Mouse (Mus musculus) ES-CJ7 (cell line): ENCODE measurements around the gene 1600012H06Rik.
"Not testable (repeated sequence)": the region's sequence is repeated elsewhere in the genome, so short reads cannot be mapped to it uniquely, and the experiment has no call there.

Experiments used
- DNase-seq: peaks from one replicate; pipeline ENCODE4 v3.0.0; 2011; ENCODE audit warnings: low read depth, low spot score

1600012H06Rik gene

DNA sequence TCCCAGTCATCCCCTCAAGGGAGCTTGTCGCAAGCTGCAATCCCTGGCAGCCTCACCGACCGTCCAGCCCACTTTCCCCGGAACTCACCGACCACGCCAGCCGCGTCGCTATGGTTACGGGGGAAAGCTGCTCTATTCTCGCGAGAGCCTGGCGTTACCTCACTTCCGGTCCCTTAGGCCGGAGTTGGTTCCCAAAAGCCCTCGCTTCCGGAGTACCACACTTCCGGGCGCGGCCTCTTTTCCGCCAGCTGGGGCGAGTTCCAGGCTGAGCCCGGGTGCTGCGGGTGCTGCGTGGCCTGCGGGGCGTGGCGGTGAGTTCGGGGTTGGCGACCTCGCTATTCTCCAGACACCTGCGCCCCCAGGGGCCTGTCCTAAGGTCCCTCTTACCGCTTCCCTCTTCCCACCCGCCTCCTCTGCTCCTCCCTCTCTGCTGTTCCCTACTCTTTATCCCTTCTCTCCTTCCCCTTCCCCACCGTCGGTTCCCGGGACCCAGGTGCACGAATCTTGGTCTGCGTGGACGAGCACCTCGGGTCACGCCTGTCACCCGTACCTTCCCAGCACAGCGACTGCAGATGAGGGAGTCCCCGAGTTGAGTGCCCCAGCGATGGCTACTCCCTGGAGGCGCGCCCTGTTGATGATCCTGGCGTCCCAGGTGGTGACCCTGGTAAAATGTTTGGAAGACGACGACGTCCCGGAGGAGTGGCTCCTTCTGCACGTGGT is at the start of gene 1600012H06Rik, which contains the start of gene Wdr27:
TSS of gene 1600012H06Rik (plus strand) at position 176 of the 720 bp plus-strand sequence.
TSS of gene Wdr27 (minus strand) at position 150 of the 720 bp plus-strand sequence.
- peak; percentile 98 for DNase-seq

DNA sequence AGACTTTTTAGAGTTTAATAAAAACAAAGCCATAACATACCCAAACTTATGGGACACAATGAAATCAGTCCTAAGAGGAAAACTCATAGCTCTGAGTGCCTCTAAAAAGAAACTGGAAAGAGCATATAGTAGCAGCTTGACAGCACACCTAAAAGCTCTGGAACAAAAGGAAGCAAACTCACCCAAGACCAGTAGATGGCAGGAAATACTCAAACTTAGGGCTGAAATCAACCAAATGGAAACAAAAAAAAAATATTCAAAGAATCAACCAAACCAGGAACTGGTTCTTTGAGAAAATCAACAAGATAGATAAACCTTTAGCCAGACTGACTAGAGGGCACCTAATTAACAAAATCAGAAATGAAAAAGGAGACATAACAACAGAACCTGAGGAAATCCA is 47.9 kb upstream of the 1600012H06Rik start:
- DNase-seq = not testable (repeated sequence)

DNA sequence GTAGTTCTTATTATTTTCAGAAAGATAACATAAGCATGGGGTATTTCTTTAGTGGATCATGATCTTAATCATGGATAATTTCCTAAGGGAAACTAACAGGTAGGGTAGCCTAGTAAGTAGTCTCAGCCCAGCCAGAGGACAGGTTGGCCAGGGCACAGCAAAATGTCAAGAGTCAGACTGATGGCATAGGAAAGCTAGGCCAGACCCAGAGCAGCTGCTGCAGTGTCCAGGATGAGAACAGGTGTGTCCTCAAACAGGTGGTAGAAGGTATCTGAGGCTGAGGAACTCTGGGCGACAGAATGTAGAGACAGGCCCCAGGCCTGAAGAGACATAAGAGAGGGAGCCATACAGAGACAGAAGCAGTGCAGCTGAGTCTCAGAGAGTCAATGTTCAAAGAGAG is 44.0 kb upstream of the 1600012H06Rik start:
- no peak for DNase-seq

DNA sequence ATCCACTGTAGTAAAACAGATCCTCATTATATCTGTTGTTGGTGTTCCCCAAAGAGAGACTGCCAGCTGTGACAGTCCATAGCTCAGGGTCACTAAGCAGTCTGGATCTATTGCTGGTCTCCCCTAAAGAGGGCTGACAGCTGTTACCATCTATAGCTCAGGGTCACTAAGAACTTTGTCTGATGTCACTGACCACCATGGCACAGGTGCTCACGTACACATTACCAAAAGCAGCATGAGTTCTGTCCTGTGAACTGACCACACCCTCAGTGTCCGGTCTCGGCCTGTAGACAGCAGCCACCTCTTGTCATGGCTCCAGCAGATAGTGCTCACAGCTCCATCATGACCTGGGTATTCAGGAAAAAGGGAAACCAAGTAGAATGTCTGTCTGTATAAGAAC is 39.8 kb upstream of the 1600012H06Rik start:
- no peak for DNase-seq

DNA sequence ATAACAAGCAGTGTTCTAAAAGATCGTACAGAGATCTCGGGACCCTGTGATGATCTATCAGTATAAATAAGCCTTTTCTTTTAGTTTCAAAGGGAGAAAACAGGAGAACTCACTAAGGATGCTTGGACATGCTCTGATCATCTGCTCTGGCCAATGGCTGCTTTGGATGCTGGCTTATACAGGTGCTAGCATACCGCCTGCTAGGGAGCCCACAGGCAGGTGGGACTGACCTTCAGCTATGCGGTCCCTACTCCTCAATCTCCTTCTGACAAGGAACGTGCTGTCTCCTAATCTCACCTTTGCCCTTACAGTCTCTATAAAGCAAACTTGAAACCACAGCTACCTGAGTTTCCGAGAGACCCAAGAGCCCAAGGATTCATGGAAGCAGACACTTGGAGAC is 38.8 kb upstream of the 1600012H06Rik start:
- DNase-seq = no peak

DNA sequence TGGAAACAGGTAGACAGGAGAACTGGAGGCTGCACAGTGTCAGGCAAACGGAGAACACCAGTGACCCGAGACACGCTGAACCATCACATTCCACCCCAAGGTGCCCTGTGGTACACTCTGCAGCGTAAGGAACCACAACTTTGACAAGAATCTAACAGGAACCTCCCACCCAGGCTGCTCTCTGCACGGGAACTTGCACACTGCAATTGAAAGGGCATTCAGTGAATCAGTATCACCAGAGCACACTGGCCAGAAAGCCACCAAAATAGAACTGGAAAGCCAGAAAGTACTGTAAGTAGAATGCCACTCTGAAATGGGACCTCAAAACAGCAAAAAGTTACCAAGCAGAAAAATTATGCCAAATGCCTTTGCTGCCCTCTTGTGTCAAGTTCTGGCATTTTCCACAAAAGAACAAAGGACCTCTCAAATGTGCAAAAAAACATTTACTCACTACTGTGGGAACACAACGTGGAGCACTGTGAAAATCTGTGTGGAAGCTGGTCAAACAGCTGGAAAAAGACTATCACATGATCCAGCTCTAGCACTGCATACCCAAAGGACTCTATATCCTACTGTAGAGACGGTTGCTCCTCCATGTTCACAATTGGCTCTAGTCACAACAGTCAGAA is 38.2 kb upstream of the 1600012H06Rik start:
- DNase-seq = peak; percentile 53

DNA sequence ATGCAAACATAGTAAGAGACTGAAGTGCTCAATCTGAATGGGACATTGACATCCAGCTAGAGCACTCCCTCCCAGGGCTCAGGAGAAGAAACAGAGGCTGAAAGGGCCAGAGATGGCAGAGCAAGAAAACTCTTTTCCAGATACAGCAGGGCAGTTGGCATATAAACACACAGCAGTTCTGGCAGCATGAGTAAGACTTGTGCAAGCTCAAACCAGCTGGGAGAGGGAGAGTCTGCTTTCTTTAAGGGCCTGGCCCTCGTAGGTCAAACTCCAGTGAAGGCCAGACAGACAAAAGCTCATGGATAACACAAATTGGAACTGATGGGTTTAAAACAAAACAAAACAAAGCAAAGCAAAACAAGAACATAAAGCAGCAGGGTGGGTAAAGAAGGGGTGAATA is 36.4 kb upstream of the 1600012H06Rik start:
- DNase-seq = no peak

DNA sequence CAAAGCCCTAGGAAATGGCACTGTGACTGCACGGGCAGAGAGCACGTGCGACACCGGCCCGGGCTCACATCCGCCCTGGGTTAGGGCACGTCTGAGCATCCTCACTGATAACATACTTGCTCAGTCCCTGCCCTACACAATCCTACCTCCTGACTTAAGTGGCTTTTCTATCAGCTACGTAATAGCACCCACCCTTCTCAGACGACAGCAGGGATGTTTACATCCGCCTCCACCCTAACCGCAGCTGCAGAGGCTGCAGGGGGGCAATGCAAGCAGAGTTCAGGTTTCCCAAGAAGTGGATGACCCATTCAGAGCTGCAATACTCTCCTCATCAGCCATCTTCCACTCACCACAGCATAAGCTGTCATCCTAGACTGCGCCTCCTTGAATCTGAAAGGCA is 35.8 kb upstream of the 1600012H06Rik start:
- DNase-seq = no peak

DNA sequence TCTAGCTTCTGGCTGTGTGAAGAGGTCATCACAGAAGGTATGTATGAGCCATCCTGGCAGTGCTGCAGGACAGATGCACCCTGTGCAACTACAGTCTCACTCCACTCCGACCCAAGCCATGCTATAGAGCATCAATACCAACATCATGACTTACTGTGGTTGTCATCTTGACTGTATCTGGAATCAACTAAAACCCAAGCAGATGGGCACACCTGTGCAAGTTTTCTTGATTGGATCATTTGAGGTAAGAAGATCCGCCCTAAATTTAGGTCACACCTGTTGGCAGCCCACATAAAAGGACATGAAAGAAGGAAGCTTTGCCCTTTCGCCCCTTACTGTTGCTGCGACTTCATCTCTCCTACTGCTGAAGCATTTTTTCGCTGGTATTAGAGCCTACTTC is 33.7 kb upstream of the 1600012H06Rik start:
- DNase-seq = no peak

DNA sequence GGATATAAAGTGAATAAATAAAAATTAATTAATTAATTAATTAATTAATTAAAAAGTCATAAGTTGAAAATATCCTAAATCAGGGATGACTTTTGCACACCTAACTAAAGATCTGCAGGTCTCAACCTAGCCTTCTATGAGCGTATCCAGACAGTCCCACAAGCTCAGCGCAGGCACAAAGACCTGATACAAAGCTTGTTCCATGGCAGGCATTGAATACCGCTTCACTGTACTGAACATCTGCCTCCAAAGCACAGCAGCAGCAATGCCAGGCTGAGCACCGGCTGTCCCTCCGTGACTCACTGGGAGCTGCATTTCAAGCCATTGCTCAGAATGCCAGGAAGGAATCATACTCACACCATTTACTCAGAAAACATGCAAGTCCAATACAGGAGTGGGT is 32.2 kb upstream of the 1600012H06Rik start:
- no peak for DNase-seq

DNA sequence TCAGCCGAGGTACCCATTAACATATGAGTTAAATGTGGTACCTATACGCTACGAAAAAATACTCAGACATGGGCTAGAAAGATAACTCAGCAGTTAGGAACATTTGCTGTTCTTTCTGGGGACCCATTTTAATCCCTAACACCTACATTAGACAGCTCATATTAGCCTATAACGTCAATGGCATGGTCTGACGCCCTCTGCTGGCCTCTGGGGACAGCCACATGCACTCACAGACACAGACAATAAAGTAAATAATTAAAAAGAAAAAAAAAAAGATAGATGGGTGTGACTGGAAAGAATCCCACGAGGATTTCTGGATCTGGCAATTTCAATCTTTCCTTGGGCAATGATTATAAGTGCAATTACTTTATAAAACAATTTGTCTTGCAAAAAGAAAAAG is 30.6 kb upstream of the 1600012H06Rik start:
- DNase-seq = peak; percentile 37

DNA sequence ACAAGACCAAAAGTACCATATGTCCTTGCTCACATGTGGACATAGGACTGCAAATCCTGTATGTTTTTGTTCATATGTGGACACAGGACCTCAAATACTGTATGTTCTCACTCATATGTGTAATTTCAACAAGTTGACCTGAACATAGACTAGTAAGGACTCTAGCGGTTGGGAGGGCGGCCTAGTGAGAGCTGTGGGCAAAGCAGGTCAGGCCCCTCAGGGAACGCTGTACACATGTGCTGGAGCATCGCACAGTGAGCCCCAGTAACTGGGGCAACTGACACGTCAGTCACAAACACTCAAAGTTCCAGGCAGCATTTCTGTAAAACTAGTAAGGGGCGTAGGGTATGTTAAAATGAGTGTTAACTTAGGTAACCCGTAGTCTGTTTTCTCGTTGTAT is 30.0 kb upstream of the 1600012H06Rik start:
- no peak for DNase-seq

DNA sequence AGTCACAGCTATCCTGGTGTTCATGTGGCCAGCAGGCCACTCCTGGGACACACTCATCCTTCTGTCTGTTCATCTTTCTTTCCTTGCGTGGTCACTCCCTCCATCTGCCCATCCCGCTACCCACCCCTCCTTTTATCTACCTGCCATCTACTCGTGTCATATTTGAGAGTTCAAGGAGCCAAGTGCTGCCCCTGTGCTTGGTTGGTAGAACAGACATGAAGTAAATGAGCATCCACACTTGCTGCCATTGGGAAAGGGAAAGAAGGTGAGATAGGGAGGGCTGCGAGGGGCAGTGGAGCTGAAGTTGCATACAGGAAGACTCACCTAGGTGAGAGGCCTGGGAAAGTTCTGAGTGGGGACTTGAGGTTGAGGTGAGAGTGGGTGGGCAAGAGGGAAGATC is 28.6 kb upstream of the 1600012H06Rik start:
- no peak for DNase-seq

DNA sequence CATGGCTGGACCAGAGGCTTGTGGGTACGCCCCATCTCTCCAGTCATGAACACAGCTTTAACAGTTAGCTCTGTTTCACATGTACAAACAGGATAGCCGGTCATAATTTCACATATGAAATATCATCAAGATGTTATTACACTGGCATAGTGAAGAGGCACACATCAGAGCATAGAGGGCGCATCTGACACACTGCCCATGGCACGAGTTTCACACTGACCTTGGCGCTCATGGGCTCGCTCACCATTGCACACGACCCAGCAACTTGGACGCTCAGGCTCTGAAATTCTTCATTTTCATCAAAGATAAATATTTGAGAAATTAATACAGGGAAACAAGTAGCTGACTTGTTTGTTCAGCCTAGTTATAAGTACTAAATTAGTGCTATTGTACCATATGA is 25.1 kb upstream of the 1600012H06Rik start:
- no peak for DNase-seq

DNA sequence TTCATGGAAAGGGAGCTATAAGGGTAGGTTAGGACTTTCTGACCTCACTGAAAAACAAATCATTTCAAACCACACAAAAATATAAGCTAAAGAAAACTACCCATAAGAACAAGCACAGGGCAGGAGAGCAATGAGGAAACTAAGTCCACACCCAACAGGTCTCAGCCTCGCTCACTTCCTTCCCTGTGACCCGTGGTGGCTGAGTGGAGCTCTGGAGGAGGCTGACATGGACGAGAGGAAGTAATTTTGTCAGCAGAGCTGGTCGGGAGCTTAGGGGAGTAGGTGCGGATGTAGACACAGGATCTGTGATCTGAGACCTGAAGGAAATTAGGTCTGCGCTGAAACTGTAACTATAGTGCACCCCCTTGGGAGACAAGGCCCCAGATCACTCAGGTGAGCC is 21.4 kb upstream of the 1600012H06Rik start:
- DNase-seq = no peak

DNA sequence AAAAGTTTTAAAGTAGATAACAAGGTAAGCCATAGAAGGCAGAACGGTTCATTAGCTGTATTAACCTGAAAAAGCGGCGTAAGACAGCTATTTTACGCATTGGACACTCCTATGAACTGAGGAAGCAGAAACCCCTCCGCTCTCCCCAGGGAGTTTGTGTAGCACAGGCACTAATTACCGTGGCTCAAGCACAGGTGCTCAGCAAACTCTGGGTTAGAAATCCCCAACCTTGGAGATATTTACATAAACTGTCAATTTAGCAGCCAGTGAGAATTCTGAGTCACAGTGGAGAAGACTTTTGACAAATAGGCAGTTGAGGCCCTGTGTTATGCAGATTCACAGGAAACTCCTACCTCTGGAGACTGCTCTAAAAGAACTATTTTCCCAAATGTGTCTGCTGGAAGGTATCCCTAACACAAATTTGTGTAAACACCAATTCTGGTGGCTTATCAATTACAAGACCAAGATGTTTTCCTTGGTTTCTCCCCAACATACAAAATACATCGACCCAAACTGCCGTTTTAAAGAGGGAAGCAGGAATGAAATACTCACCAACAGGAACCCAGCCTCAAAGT is 15.3 kb upstream of the 1600012H06Rik start:
- peak; percentile 30 for DNase-seq

DNA sequence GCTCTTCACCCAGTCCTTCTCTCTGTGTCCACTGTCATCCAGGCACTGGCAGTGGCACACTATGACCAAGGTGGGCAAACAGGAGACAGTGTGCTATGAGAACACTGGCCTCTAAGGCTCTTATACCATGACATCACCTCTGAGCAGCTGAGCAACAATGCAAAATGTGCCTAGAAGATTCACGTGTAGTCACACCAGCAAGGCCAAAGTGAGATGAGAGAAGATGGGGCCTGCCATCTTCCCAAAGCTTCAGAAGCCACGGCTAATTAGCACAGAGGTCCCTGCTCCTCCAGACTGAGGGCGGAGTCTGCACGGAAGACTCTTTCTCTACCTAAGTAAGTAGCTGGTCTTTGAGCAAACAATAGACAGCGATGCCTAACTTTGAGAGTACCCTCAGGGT is 14.4 kb upstream of the 1600012H06Rik start:
- DNase-seq = no peak

DNA sequence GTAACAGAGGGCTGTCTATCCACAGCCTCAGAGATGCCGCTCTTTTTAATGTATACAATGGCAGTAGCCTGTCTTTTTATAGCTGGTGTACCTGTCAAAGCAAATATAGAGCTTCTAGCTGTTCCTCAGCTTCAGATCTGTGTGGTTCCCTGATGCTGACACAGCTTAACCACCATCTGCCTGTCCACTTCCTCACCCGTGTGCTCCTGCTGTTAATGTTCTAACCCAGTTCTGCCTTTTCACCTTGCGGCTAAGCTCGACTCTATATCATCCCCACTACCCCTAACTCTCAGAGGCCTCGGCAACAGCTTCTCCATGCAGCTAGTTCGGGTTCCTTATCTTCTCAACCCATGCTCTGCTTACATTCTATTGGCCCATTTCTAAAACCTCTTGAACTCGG is 12.3 kb upstream of the 1600012H06Rik start:
- no peak for DNase-seq

DNA sequence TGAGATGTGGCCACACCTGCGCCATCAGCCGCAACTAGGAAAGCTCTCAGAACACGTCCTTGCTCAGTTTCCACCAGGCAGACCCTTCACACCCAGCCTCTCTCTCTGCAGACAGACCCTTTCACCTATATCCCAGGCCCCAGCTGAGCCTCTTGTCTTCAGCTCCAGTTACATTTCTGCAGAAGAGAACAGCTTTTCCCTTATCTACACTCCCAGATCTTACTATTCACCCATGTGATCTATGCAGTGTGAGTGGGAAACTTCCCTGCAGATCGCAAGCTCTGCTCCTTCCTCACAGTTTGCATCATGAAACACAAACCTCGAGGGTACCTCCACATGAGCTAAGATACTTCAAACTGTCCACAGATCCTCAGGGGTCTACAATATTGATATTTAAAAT is 11.5 kb upstream of the 1600012H06Rik start:
- DNase-seq = no peak

DNA sequence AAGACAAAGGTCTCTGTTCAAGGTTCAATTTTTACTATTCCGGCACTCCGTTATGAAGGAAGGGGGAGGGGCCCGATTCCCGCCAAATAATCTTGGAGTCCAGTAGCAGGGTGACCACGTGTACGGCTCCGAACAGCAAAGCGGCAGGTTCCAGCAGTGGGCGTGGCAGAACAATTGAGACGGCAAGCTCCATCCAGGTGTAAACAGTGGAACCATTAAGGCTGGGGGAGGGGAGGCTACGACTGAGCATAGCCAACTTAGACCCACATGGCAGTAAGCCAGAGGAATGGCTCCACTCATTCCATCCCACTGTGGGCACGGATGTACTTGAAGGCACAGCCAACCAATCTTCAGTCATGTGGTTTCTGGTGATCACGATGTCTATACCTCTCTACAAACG is 7.7 kb upstream of the 1600012H06Rik start:
- DNase-seq = peak; percentile 59

DNA sequence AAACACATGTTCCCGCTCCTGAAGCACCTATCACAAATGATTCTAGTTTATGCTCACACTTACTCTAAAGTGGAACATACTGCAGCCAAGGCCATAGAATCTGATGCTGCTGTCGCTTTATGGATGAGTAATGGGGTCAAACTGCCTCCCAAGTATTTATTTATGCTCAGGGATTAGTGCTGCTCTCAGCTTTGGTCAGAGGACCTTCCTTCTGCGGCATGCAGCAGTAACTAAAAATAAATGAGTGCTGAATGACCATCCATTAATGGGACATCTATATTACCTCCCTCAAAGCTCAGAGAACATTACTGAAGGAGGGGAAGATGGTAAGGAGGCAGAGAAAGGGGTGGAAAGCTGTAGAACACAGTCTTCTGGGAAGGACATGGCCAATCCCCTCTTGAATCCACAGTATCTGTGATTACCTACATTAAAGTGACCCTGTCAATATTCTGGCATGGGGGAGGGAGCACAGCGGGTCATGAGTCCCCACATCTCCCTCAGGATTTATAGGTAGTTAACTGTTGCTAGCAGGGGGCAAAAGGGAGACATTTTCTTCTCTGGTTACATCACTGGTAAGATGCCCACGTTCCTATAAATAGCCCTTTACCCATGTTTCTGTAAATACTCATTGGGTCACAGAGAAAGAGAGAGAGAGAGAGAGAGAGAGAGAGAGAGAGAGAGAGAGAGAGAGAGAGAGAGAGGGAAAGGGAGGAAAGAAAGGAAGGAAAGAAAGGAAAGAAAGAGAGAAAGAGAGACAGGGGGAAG is 7.0 kb upstream of the 1600012H06Rik start:
- no peak for DNase-seq

DNA sequence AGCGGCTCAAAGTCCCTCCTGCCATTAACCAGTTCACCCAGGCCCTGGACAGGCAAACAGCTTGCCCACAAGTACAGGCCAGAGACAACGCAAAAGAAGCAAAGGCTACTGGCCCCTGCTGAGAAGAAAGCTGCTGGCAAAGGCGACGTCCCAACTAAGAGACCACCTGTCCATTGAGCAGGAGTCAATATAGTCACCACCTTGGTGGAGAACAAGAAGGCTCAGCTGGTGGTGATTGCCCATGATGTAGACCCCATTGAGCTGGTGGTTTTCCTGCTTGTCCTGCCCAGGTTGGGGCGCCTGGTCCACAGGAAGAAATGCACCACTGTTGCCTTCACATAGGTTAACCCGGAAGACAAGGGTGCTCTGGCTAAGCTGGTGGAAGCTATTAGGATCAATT is 803 bp upstream of the 1600012H06Rik start:
- DNase-seq = not testable (repeated sequence)
